Comparison of ENCODE assay signal across 8 mouse cellular contexts in genomic region chr7:142070458-142071211, GRCm38 (mm10). TPM values are rescaled to one million over a fixed set of nuclear protein-coding genes. Genes with fewer than 3 reads are reported as not detected.
DNase-seq lines count a peak whose midpoint lies in the region; ATAC-seq and TF ChIP-seq lines count a peak whose summit lies in the region.

No protein-coding gene starts in this region.

- H3K79me2 ChIP-seq in MEL (ENCODE audit: control insufficient read depth, insufficient read depth, low read length, poor library complexity) = no peaks in the 10 kb centered on the region

- no peaks in the 10 kb centered on the region for H3K9me3 ChIP-seq in MEL (replicated peaks; ENCODE audit: insufficient read depth, low read length)

- peak; percentile 94 for ATAC-seq in erythroid progenitor cell, adult 5-6 weeks (replicated peaks; ENCODE audit: low FRiP score, poor library complexity, severe bottlenecking)
- peak; percentile 87 to 88 for ATAC-seq in hematopoietic stem cell, adult 5-6 weeks (replicated peaks in 1 of 2; ENCODE audit: insufficient read depth in 1 of 2, low FRiP score in 2 of 2, low TSS enrichment in 1 of 2, low read depth in 1 of 2, poor library complexity in 2 of 2, severe bottlenecking in 2 of 2)

- peak; percentile 51 for DNase-seq in MEL (ENCODE audit: low read depth, low spot score)
- peak; percentile 84 for DNase-seq in brain, adult 2 months (ENCODE audit: low read depth, low spot score)
- peak; percentile 67 to 78 for DNase-seq in layer of hippocampus, postnatal 10 days (ENCODE audit: low spot score in 2 of 2)
- peak; percentile 87 for DNase-seq in lung, postnatal 14 days
- DNase-seq in retina, embryonic 14.5 days (ENCODE audit: low spot score) = peak; percentile 85
- peak; percentile 34 for DNase-seq in yolk sac, embryonic 10.5 days (ENCODE audit: low spot score)

- TF ChIP-seq POLR2A in MEL (IDR thresholded peaks at IDR 0.05; ENCODE audit: control insufficient read depth in 1 of 2, insufficient read depth in 1 of 2, low read depth in 1 of 2, low read length in 2 of 2, poor library complexity in 1 of 2) = no peak

- peaks cover 16 to 21% of the 10 kb centered on the region in 2 experiments for H3K27me3 ChIP-seq in MEL (ENCODE audit: control insufficient read depth in 1 of 2, insufficient read depth in 2 of 2, low read length in 2 of 2)

- no peaks in the 10 kb centered on the region for H3K36me3 ChIP-seq in MEL (ENCODE audit: control insufficient read depth in 1 of 2, insufficient read depth in 2 of 2, low read length in 2 of 2)

- H3K27ac ChIP-seq in MEL (ENCODE audit: control insufficient read depth, low read depth, low read length) = no peak overlapping the region

- H3K9ac ChIP-seq in MEL (ENCODE audit: control insufficient read depth, low read depth, low read length, poor library complexity, severe bottlenecking) = no peak overlapping the region

- no peak overlapping the region for H3K4me3 ChIP-seq in MEL (ENCODE audit: control insufficient read depth in 1 of 2, insufficient read depth in 1 of 2, low read depth in 2 of 2, low read length in 2 of 2)

- peak; percentile 81 for TF ChIP-seq RAD21 in MEL (IDR thresholded peaks at IDR 0.05; ENCODE audit: low read depth, low read length)

- TF ChIP-seq EP300 in MEL (IDR thresholded peaks at IDR 0.05; ENCODE audit: low read depth in 1 of 2, low read length in 2 of 2) = no peak

- H3K4me1 ChIP-seq in MEL (ENCODE audit: control insufficient read depth in 1 of 2, insufficient read depth in 2 of 2, low read length in 2 of 2) = peaks cover 0 to 4% of the 10 kb centered on the region in 2 experiments; a peak in 1 of 4 replicates

- TF ChIP-seq CTCF in MEL (IDR thresholded peaks at IDR 0.05 in 2 of 3, conservative IDR thresholded peaks at IDR 0.05 in 1 of 3; ENCODE audit: control insufficient read depth in 1 of 3, insufficient read depth in 1 of 3, low read depth in 2 of 3, low read length in 3 of 3, poor library complexity in 1 of 3, severe bottlenecking in 1 of 3) = peak; percentile 60 to 85 (median 85)

TF ChIP-seq in MEL, 35 proteins besides CTCF, POLR2A, EP300 and RAD21:
- TF ChIP-seq SMC3 (IDR thresholded peaks at IDR 0.05; ENCODE audit: low read depth, low read length) = peak; percentile 90
- TF ChIP-seq ZC3H11A (IDR thresholded peaks at IDR 0.05; ENCODE audit: low read depth, low read length) = peak; percentile 65
- TF ChIP-seq MAFK (IDR thresholded peaks at IDR 0.05; ENCODE audit: borderline replicate concordance, low read depth, low read length) = no peak

RNA-seq across cellular contexts. Expression of gene Mob2, which starts 9.8 kb away (rescaled TPM):
- 33.6 and 33.9 TPM in 2 replicates for total RNA-seq in MEL (2012; rRNA removed)
- polyA plus RNA-seq in MEL (2012; ENCODE audit: insufficient read depth in 1 of 2, insufficient read length in 2 of 2, low read depth in 1 of 2, low replicate concordance in 2 of 2, missing spikeins in 1 of 2) = 10 to 100 TPM in 1 of 2 experiments, not detected in 1; 45.2 TPM
- total RNA-seq in erythroid progenitor cell, adult 5-6 weeks (2015; ENCODE audit: low replicate concordance) = 74.6 and 92.6 TPM in 2 replicates
- 59.1 and 69.3 TPM in 2 replicates for total RNA-seq in erythroid progenitor cell, adult 5-6 weeks (2017; ENCODE audit: low replicate concordance)
- 53.6 and 72.9 TPM in 2 replicates for total RNA-seq in hematopoietic stem cell, adult 5-6 weeks (2017)
- total RNA-seq in layer of hippocampus, postnatal 10 days (2021) = 10 to 100 TPM; 20.5 to 20.9 TPM

RNA-seq across cellular contexts. Expression of gene Dusp8, which starts 25.0 kb away (rescaled TPM):
- 0.20 and 0.23 TPM in 2 replicates for total RNA-seq in MEL (2012; rRNA removed)
- polyA plus RNA-seq in MEL (2012; ENCODE audit: insufficient read depth in 1 of 2, insufficient read length in 2 of 2, low read depth in 1 of 2, low replicate concordance in 2 of 2, missing spikeins in 1 of 2) = under 1 TPM in 1 of 2 experiments, not detected in 1; 0.31 TPM
- total RNA-seq in erythroid progenitor cell, adult 5-6 weeks (2015; ENCODE audit: low replicate concordance) = 21.6 and 23.5 TPM in 2 replicates
- 8.1 and 11.2 TPM in 2 replicates for total RNA-seq in erythroid progenitor cell, adult 5-6 weeks (2017; ENCODE audit: low replicate concordance)
- total RNA-seq in hematopoietic stem cell, adult 5-6 weeks (2017) = 0.15 TPM in 1 of 2 replicates, not detected in the other
- 100 to 1,000 TPM; 139 to 150 TPM for total RNA-seq in layer of hippocampus, postnatal 10 days (2021)

RNA-seq across cellular contexts. Expression of gene Gm45618, which starts 49.9 kb away (rescaled TPM):
- not detected in 2 replicates for total RNA-seq in MEL (2012; rRNA removed)
- not detected for polyA plus RNA-seq in MEL (2012; ENCODE audit: insufficient read depth in 1 of 2, insufficient read length in 2 of 2, low read depth in 1 of 2, low replicate concordance in 2 of 2, missing spikeins in 1 of 2)
- not detected in 2 replicates for total RNA-seq in erythroid progenitor cell, adult 5-6 weeks (2015; ENCODE audit: low replicate concordance)
- not detected in 2 replicates for total RNA-seq in erythroid progenitor cell, adult 5-6 weeks (2017; ENCODE audit: low replicate concordance)
- total RNA-seq in hematopoietic stem cell, adult 5-6 weeks (2017) = not detected in 2 replicates
- not detected for total RNA-seq in layer of hippocampus, postnatal 10 days (2021)

Comparison
In these comparisons a context has a peak if more than half of its experiments do, and no peak if none do; other contexts are left out.
1. DNase-seq: peak in every context shown above with its lines; median percentile 87 in lung, postnatal 14 days; 85 in retina, embryonic 14.5 days; 84 in brain, adult 2 months; 72 in layer of hippocampus, postnatal 10 days; 51 in MEL; 34 in yolk sac, embryonic 10.5 days.